Mouse (Mus musculus) c-Kit-positive CD71-positive TER-119-negative erythroid progenitor cells, embryonic 14.5 days (primary cell): ENCODE results near the gene 9530068E07Rik.
"Not testable (repeated sequence)": the region's sequence is repeated elsewhere in the genome, so short reads cannot be mapped to it uniquely, and the experiment has no call there.

ENCODE experiments used
- DNase-seq: peaks from one replicate; pipeline ENCODE4 v3.0.0-alpha.2; 2013; ENCODE audit warnings: low read depth

Gene 9530068E07Rik

DNA sequence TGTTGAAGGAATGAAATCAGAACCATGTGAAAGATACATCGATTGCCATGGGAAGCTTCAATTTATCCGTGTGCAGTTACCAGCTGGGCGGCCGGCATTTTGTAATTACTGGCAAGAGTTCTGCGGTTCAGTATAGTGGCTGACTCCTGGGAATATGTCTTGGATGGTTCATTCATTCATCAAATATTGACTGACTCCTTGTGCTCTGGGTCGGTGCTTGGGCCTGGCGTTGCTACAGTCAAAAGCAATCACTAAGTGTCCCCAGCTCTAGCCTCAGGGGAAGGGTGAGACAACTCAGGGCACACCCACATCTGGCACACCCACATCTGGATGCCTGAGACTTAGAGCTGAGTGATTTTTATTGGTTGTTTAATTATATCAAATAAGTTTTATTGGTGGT lies 22.4 kb upstream of the 9530068E07Rik start:
- no peak for DNase-seq

DNA sequence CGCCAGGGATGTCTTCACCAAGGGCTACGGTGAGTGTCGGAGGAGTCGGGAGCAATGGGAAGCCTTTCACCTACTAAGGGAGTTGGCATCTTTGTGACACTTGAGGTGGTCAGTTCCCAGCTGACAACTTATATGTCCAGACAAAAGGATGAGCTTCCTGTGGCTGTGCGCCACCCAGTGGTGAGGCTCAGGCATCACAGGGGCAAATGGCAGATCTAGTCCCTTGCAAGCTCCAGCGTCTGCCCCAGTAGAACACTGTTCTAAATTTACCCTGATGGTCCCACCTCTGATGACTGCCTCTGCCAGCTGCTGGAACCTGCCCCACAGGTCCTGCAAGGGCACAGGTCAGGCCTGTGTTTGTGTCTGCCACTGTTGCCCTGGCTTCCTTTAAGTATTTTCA lies 21.9 kb upstream of the 9530068E07Rik start:
- peak; percentile 42 for DNase-seq

DNA sequence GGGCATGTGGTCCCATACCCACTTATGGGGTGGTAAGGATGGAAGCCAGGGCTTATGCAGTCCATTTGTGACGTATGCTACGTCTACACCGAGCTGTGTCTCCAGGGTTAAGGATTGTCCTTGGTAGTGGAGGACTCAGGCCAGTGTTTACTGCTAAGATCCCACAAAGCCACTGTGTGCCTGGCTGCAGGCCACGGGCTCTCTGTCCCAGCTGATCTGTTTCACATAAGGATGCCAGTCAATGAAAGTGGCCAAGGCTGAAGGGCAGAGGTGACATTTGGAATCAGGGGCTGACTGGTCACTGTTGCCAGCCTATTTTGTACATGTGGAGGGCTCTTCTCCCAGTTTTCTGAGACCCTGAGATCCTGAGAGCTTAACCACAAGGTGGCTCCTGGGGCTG lies 18.6 kb upstream of the 9530068E07Rik start:
- no peak for DNase-seq

DNA sequence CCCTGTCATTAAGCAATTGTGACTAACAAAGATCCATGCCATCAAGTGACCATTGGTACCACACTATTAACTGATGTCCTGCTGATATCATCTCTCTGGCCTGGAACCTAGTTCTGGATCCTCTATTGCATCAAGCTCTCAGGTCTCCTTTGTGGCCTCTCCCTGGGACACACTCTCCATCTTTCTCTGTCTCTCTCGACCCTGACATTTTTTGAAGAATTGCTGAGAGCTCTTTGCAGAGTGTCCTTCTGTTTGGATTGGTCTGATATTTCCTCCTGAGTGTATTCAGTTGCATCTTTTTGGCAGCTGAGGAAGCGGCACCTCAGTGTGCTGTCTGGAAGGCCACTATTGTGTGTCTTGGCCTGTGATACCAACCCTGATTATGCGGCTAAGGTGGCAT lies 17.0 kb upstream of the 9530068E07Rik start:
- DNase-seq = no peak

DNA sequence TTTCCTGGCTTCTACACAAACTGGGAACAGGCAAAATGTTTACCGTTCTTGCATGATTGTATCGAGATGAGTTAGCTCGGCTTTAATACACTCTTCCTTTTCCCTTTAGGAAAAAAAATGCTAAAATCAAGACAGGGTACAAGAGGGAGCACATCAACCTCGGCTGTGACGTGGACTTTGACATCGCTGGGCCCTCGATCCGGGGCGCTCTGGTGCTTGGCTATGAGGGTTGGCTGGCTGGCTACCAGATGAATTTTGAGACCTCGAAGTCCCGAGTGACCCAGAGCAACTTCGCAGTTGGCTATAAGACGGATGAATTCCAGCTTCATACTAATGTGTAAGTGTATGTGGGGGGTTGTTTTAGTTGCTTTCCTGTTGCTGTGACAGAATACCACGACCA lies 12.5 kb upstream of the 9530068E07Rik start:
- DNase-seq = no peak

DNA sequence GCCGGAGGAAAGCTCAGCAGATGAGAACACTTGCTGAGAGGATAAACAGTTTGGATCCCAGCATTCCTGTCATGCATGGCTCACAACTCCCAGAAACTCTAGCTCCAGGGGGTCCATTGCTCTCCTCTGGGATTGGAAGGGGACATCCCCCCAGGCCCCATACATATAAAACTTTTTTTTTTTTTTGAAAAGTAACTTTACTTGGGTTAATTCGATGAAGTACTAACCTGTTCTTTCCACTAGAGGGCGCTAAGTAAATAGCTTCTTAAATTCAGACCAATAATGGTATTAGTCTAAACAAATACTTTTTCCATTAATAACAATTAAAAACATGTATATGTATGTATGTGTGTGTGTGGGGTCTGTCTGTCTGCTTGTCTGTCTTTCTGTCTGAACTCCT lies 11.6 kb upstream of the 9530068E07Rik start:
- DNase-seq = no peak

DNA sequence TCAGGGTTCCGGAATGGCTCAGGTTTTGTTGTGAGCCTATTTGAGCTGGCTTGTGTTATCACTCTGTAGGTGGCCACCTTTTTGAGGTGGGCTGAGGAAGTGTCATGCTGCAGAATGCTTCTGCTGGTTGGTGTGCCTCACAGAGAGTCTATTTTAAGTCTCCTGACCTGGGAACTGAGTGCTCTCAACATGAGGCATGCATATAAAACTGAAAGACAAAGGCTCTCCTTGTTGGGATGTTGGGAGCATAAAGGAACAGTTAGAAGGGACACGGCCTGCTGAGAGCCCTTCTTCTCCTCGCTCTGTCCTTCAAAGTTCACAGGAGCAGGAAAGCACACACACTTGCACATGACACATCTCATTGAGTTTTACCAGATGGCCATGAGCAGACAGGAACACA lies 9.3 kb upstream of the 9530068E07Rik start:
- no peak for DNase-seq

DNA sequence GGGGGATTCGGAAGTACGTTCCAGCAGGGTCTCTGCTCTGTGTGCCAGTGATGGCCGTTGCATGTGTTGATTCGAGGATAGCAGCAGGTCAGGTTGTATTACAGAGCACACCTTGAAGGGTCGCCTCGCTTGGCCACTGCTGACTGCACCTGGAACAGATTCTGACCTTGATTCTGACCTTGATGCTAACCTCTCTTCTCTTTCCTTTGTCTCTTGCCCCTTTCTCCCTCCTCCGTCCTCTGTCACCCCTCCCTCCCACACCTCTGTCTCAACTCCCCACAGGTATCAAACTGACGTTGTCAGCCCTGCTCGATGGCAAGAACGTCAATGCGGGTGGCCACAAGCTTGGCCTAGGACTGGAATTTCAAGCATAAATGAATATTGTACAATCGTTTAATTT lies 8.1 kb upstream of the 9530068E07Rik start:
- DNase-seq = no peak

DNA sequence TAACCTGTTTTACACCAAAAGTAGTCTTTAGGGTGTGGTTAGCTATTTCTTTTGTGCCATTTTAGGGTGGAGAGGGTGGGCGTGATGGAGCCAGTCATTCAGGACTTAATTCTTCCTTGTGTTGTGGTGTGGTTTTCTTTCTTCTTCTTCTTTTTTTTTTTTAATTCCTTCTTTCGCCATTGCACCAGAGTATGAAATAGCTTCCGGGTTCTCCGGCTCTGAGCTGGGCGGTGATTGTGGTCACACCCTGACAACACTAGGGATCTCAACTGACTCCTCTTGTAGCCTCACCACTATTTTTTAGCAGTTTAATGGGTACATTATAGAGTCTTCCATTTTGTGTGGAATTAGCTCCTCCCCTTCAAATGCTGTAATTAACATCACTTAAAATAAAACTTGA lies 7.2 kb upstream of the 9530068E07Rik start:
- not testable (repeated sequence) for DNase-seq

DNA sequence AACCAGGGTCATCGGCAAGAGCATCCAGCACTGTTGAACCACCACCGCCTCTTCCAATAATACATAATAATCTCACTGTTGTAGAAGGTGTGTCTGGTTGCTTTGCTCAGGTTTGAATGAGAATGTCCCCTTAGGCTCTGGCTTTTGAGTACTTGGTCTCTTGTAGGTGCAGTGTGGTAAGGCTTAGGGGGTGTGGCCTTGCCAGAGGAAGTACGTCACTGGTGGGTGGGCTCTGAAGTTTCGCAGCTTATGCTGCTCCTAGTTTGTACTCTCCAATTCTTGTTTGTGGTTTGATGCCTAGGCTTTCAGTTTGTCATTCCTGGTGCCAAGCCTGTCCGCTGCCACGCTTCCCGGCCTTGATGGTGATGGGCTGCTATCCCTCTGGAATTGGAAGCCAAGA lies 6.3 kb upstream of the 9530068E07Rik start:
- DNase-seq = no peak

DNA sequence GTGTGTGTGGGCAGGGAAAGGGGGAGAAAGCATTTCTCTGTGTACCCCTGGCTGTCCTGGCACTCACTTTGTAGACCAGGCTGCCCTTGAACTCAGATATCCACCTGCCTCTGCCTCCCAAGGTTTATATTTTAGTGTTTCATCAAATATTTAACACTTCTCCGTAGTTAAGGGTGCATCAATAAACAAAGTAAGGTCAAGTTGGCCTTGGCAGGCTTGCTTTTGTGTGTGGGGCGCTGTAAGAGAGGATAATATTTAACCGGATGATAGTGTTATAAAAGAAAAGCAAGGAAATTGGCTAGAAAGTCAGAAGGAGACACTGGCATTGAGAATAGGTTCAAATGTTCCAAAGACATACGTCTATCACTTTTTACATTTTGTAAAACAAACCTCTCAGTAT lies 1.7 kb upstream of the 9530068E07Rik start:
- DNase-seq = no peak

DNA sequence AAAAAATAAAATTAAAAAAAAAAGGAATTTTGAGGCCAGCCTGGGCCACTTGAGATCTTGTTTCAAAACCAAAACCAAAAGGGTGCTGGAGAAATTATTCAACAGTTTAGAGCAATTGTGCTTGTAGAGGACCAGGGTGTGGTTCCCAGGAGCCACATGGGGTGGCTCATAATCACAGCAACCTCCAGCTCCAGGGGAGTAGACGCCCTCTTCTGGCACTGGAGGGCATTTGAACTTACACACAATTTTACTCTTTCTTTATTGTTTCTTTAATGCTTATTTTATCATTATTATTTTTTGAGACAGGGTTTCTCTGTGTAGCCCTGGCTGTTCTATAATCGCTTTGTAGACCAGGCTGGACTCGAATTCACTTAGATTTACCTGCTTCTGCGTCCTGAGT lies 885 bp upstream of the 9530068E07Rik start:
- DNase-seq = peak; percentile 23

DNA sequence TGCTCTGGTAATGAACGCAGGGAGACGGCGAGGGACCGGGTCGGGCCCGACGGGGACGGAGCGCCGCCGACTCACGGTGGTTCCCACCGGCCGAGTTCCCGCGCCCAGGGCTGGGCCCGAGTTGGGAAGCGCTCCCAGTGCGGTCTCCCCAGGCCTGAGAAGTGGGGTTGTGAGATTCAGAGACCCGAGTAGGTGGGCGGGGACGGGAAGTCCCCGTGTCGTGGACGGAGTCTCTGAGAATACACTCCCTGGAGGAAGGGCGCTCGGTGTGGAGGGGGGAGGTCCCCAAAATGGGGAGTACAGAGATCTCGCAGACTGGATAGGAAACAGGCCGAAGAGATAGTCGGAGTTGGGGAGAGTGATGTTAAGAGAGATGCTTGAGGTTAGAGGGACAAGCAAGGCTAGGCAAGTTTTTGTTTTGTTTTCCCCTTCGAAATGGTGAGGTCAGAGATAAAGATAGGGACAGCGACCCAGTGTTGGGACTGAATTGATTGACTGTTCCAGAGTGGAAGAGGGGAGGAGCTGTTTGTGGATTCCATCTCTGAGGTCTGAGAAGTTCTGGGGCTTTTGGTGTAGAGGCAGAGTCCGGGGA lies 465 bp downstream of the 9530068E07Rik start:
- DNase-seq = peak; percentile 29

DNA sequence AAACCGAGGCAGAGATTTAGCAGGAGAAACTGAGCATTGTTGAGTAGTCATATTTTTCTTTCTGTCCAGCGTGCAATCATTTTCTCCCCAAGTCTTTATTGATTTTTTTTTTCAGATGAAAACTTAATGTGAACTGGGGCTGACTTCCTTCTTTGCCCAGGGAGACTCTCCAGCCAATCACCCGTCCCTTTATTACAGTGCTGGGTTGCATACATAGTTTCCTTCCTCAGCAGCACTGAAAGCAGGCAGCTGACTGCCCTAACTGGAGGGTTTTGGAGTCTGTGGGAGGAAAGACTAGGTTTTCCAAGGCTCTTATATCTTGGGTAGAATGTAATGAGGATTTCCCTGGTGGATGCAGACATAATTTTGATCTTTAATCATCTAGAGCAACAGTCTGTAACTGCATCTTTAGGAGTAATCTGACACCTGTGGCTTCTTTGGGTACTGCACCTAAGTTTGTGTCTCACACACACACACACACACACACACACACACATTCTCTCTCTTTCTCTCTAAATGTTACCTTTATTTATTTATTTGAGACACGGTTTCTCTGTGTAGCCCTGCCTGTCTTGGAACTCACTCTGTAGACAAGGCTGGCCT lies 1.3 kb downstream of the 9530068E07Rik start:
- no peak for DNase-seq

DNA sequence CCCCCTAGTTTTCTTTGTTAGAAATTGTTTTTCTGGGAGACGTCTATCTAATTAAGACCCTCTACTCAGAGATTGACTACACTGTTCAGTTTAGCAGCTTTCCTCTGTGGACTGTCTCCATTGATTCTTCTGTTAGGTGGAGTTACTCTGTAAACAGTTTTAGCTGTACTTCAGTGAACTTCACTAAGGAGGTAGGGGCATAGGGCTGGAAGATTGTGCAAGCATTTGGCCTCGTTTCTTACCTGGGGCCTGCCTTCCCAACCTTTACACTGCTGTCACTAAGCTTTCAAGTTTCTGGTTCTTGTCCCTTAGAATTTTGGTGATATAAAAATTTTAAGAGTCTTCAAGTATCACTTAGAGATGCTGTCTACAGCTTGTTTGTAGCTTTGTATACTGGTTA lies 5.2 kb downstream of the 9530068E07Rik start:
- no peak for DNase-seq

DNA sequence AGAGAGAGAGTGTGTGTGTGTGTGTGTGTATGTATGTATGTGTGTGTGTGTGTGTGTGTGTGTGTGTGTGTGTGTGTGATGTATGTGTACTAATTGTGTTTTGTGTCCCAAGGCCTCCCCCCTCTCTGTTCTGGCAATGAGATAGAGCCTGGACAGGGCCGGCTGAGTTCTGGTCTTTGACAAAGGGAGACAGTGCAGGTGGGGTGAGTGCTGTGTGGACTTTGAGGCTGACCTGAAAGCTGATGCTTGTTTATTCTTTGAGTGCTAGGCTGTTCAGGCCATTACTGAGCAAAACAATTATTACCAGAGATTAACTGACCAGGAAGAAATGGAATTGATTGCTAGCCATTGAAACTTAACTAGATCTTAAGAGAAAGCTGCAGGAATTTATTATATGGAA lies 6.3 kb downstream of the 9530068E07Rik start:
- DNase-seq = no peak

DNA sequence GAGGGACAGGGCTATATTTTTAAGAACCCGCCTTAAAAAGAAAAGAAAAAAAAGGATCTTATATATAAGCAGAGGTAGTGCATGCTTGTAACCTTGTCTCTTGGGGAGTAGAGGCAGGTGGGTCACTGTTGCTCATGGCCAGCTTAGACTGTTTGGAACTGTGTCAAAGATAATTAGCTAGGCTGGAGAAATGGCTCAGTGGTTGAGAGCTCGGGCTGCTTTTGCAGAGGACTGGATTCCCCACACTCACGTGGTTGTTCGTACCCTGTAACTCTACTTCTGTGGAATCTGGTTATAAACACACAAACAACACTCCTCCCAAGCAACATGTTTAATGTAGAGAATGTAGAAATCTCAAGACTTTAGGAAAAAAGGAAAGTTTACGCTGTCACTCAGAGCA lies 8.0 kb downstream of the 9530068E07Rik start:
- no peak for DNase-seq

DNA sequence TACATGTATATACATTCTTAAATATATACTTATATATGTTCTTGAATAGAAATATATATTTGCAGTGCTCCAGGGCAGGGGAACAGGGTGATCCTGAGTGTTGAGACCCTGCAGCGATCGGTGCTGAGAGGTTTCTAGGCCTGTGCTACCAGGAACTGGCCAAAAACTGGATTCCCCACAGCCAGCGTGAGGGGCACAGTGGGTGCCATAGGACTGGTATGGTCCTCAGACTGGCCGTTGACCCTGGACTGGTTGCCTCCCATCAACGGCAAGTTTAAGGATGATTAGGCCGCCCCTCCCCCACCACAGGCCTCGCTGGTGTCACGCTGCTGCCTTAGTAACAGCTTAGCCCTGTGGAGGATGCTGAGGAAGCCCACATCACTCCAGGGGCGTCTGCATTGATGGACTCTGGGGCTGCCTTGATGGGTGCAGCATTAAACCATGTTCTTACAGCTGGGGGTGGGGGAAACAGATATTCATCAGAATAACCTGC lies 9.0 kb downstream of the 9530068E07Rik start:
- DNase-seq = no peak

DNA sequence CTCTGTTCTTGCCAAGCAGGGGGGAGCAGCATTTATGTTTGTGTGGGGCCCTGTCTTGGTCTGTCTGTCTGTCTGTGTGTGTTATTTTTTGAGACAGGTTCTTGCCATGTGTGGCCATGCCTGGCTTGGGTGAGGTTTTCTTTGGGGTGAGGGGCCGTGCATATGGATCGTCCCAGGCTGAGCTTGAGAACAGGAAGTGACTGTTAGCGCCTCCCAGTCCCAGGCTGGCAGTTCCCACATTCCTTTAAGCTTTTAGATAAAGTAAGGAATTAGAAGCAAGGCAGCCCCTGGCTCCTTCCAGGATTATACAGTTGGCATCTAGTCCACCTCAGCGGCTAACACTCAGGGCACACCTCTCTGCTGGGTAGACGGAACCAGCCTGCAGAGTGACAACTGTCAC lies 13.1 kb downstream of the 9530068E07Rik start:
- no peak for DNase-seq

DNA sequence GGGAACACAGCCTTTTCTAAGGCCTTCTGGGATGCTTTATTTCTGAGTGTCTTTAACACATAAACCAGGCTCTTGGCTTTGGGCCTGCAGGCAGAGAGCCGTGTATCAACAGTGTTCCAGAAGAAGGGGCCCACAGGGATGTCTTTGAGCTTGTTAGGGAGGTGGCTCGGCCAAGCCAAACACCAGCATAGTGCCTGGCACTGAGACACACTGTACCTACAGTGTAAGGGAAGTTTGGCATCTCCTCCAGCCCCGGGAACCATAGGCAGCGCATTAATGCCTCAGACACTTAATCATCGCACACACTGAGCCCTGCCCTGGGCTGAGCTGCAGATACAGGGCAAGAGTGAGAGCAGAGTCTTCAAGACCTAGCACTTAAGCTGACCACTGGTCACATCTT lies 22.1 kb downstream of the 9530068E07Rik start:
- no peak for DNase-seq

DNA sequence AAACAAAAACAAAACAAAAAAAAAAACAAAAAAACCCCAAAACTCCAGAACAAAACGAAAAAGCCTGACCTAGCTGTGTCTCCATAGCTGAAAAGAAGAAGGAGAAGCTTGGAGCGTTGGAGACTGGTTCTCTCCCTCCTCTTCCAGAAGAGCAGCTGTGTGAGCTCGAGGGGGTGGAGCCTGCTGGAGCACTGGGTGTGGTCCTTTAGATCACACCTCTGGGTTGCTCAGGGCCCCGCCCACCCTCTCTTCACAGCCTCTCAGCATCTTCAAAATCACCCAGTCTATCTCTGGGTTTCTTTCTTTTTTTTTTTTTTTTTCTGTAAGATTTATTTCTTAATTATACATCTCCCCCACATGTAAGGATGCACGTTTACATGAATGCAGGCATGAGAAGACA lies 23.0 kb downstream of the 9530068E07Rik start:
- peak; percentile 32 for DNase-seq

DNA sequence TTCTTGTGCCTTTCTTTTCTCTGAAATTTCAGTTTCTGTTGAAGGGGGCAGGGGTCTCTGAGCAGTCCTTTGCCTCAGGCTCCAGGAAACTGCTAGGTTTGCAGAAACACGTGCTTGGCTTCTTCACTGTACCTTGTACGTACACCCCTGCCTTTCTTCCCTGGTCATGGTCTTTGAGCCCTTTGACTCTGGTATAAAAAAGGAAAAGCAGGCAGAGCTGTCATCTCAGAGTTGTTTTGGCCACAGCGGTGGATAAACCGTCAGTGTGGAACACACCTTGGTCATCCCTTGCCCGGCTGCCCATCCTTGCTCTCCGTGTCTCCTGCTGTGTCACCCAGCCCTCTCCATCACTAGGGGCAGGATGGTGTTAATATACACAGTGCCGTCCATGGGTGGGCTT lies 23.6 kb downstream of the 9530068E07Rik start:
- DNase-seq = no peak

DNA sequence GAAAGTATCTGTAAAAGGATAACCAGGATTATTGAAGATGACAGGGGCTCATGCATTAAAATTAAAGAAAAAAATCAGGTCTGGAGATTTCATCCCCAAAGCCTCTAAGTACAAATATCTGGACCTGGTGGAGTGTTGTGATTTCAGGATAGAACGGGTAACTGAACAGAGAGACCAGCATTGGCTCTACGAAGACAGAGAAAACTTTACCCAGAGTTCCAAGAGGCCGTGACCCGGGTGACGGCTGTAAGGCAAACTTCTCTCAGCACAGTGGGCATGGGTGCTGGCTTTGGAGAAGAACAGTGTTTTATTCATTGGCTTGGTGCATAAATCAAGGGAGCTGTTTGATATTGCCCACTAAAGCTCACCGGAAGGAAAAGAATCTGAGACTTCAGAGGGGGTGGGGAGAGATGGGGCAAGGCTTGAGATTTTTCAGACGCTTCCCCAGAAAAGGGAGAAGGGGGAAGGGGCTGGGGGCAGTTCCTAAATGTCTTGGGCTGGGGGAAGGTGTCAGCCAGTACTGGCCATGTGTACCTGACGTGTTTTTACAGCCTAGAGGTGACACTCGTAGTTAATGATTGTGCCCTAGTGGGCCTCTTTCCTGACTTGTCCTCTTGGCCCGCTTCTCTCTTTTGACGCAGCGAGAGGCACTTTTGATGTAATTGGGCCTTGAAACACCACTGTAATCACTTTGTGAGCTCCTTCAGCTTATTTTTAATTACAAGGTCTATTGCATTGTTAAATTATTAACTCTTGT lies 24.2 kb downstream of the 9530068E07Rik start:
- DNase-seq = no peak
